Mouse (Mus musculus): ENCODE measurements around the gene Lsm3. TPM values are rescaled to one million over a fixed set of nuclear protein-coding genes. Genes with fewer than 3 reads are reported as not detected.

The Lsm3 gene
- polyA plus RNA-seq, 1 experiment from 2014 or later = 379 TPM

DNA sequence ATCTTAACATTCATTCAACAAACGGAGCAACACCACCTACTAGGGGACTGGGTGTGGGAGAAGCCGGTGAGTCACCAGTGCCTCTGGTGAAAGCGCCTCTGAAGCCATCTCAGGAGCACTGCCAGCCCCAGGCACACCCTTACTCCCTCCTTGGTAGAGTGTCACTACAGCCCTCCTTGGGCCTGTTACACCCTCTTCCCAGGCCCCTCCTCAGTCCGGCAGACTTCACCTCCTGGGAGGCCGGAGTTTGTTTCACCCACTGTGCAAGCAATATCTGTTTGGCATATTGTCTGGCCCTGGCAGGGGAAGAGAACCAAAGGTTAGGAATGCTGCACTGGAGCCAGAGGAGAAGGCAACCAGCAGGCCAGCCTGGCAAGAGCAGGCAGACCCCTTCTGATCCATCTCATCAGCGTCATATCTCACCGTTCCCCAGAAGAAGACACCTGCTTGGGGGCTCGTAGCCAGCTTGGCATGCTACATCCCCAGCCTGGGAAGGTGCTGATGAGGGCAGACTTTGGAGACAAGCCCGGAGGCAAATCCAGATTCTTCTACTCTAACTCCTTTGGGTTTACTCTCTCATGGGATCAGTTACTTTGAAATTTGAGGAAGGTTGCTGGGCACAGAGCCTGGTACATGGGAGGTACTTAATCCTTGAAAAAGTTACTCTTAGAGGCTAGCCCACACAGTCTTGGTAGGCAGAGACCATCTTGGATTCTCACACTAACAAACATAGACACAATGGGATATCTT, 41.1 kb upstream of the Lsm3 start:
- ATAC-seq (replicated peaks; ENCODE audit: insufficient number of reproducible peaks, low FRiP score, low TSS enrichment, low read depth) (no peak), DNase-seq (ENCODE audit: low spot score) (no peak)
- Histone ChIP-seq H3K9me3 (replicated peaks; ENCODE audit: control insufficient read depth, low read length) (no peaks in the 10 kb centered on the region), H3K27me3 (ENCODE audit: control insufficient read depth, insufficient read depth, low read length) (no peaks in the 10 kb centered on the region), H3K4me1 (ENCODE audit: control insufficient read depth, insufficient read depth, low read length) (no peaks in the 10 kb centered on the region), H3K9ac (replicated peaks; ENCODE audit: low read length) (peak overlapping the region; percentile 83), H3K27ac (replicated peaks; ENCODE audit: low read depth, low read length) (no peak overlapping the region), H3K4me2 (ENCODE audit: low read depth, low read length) (peak overlapping the region; percentile 70), H3K36me3 (replicated peaks; ENCODE audit: control insufficient read depth, insufficient read depth, low read depth, low read length) (no peaks in the 10 kb centered on the region; the same call in 1 of the 2 replicates), H3K4me3 (ENCODE audit: low read depth, low read length) (peak overlapping the region; percentile 78)
- WGBS = 57% methylated on average over 9 of the region's 9 CpGs

DNA sequence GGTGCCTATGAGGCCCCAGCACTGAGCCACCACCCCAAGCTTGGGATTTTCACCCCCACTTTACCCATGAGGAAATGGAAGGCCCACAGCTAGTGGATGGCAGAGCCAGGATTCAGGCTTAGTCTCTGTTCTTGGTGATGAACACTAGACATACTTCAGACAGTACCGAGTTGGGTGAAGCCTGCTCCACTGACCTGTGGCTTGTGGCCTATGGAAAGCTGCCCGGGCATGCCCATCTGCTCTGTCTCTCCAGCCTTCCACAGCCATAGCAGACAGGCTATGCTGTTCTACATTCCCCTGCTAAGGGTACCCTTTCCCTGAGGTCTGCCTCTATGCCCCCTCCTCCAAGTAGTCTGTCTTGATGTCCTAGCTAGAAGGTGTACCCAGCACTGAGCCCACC, 39.2 kb upstream of the Lsm3 start:
- Histone ChIP-seq H3K4me1 (ENCODE audit: control insufficient read depth, insufficient read depth, low read length) (no peaks in the 10 kb centered on the region), H3K27ac (replicated peaks; ENCODE audit: low read depth, low read length) (no peak overlapping the region), H3K9ac (replicated peaks; ENCODE audit: low read length) (no peak overlapping the region), H3K4me3 (ENCODE audit: low read depth, low read length) (no peak overlapping the region), H3K27me3 (ENCODE audit: control insufficient read depth, insufficient read depth, low read length) (no peaks in the 10 kb centered on the region), H3K4me2 (ENCODE audit: low read depth, low read length) (no peak overlapping the region), H3K9me3 (replicated peaks; ENCODE audit: control insufficient read depth, low read length) (no peaks in the 10 kb centered on the region), H3K36me3 (replicated peaks; ENCODE audit: control insufficient read depth, insufficient read depth, low read depth, low read length) (peaks cover 6% of the 10 kb centered on the region)
- 91% methylated on average over 2 of the region's 2 CpGs for WGBS
- DNase-seq (ENCODE audit: low spot score) (no peak), ATAC-seq (replicated peaks; ENCODE audit: insufficient number of reproducible peaks, low FRiP score, low TSS enrichment, low read depth) (no peak)

DNA sequence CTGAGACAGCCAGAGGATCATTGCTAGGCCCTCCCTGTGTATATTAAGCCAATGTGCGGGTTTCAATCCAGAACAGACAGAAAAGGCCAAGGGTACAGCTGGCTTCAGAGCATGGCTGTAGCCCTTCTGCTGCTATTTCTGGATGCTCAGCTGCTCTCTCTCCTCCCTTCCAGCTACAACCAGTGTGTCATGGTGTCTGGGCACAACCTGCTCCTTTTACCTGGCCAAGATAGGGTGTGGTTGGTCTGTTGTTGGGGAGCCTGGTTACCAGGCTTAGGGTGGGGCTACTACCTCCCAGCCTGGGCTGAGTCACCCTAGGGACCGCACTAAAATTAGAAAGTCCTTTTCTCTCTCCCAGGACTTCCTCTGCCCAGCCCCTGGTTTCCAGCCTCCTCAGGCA, 32.4 kb upstream of the Lsm3 start:
- Histone ChIP-seq H3K4me3 (ENCODE audit: low read depth, low read length) (no peak overlapping the region), H3K4me1 (ENCODE audit: control insufficient read depth, insufficient read depth, low read length) (no peaks in the 10 kb centered on the region), H3K4me2 (ENCODE audit: low read depth, low read length) (no peak overlapping the region), H3K27ac (replicated peaks; ENCODE audit: low read depth, low read length) (no peak overlapping the region), H3K9ac (replicated peaks; ENCODE audit: low read length) (no peak overlapping the region), H3K36me3 (replicated peaks; ENCODE audit: control insufficient read depth, insufficient read depth, low read depth, low read length) (peaks cover 25% of the 10 kb centered on the region), H3K9me3 (replicated peaks; ENCODE audit: control insufficient read depth, low read length) (no peaks in the 10 kb centered on the region), H3K27me3 (ENCODE audit: control insufficient read depth, insufficient read depth, low read length) (no peaks in the 10 kb centered on the region)
- 95% methylated on average over 2 of the region's 2 CpGs for WGBS
- DNase-seq (ENCODE audit: low spot score) (no peak), ATAC-seq (replicated peaks; ENCODE audit: insufficient number of reproducible peaks, low FRiP score, low TSS enrichment, low read depth) (no peak)

DNA sequence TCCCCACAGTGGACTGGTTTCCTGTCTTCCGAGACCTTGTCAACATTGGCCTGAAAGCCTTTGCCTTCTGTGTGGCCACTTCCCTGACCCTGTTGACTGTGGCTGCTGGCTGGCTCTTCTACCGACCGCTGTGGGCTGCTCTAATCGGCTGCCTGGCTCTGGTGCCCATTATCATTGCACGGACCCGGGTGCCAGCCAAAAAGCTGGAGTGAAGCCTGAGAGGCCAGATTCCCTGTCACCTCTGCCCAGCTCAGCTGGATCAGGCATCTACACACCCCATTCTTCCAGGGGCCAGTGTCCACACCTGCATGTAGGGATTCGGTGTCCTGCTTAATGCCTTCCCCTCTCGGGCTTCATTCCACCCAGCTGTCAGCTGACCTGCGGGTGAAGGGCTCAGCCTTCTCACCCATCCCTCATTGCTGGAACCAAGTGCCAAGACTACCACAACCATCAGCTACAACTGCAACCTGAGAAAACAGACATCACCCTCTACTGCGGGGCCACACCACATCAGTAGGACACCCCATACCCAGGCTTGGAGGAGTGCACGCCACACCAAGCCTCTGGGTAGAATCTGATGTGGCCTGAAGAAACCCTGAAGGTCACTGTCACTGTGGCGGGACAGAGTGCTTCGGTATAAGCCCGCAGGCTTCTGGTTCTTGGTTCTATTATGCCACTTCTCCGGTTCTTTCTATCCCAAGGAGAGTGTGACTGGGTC, 28.8 kb upstream of the Lsm3 start:
- DNase-seq (ENCODE audit: low spot score) = no peak
- WGBS = 92% methylated on average over 15 of the region's 15 CpGs

DNA sequence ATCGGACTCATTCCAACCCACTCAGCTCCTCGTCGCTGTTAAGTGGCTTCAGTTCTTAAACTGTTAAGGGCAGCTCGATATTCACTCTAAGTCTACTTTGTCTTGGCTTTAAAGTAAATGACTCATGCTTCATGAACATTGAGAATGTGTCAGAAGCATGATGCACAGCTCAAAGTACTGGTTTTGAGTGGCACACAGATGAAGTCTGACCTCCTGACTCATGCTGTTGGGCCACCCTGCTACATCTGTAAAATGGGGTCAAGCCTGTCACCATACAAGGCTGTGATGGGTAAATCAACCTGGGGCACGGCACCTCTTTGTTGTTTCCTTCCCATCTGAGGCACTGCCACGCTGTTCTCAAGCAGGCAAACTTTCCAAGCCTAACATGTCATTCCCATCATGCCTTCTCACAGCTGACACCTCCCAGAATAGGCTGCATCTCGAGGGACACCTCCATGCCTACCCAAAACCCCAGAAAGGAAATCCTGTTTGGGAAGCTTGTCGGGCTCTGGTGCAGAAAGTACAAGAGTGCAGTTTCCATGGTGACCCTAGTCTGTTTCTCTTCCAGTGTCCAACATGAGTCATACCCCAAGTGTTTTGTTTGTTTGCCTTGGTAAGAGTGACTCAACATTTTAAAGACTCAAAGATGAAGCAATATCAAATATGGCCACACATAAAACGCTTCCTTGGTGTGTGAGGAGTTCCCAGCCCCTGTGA, 27.1 kb upstream of the Lsm3 start:
- DNase-seq (ENCODE audit: low spot score) (peak; percentile 5), ATAC-seq (replicated peaks; ENCODE audit: insufficient number of reproducible peaks, low FRiP score, low TSS enrichment, low read depth) (no peak)
- WGBS = 82% methylated on average over 9 of the region's 9 CpGs

More for the DNA sequence above, 28.8 kb upstream of the Lsm3 start:
- Histone ChIP-seq H3K27me3 (ENCODE audit: control insufficient read depth, insufficient read depth, low read length) (no peaks in the 10 kb centered on the region), H3K4me2 (ENCODE audit: low read depth, low read length) (no peak overlapping the region), H3K4me1 (ENCODE audit: control insufficient read depth, insufficient read depth, low read length) (no peaks in the 10 kb centered on the region), H3K27ac (replicated peaks; ENCODE audit: low read depth, low read length) (no peak overlapping the region), H3K9me3 (replicated peaks; ENCODE audit: control insufficient read depth, low read length) (no peaks in the 10 kb centered on the region), H3K36me3 (replicated peaks; ENCODE audit: control insufficient read depth, insufficient read depth, low read depth, low read length) (peaks cover 18% of the 10 kb centered on the region), H3K4me3 (ENCODE audit: low read depth, low read length) (no peak overlapping the region), H3K9ac (replicated peaks; ENCODE audit: low read length) (no peak overlapping the region)
- no peak for ATAC-seq (replicated peaks; ENCODE audit: insufficient number of reproducible peaks, low FRiP score, low TSS enrichment, low read depth)

DNA sequence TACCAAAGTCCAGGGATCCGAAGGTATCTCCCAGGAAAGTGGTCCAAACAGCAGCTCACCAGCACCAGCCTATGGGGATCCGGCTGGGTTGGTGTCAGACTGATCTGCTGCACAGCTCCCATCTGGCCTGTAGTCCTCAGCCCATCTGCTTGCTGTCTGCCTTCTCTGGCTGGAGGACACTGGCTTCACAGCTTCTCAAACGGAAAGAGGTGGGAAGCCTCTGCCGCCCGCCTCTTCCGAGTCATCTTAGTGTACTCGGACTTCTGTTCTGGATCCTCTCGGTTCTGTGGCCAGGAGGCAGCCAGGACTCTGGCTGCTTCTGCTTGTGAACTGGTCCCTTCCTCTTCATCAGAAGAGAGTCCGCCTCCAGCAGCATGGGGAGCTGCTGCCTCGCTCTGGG, 25.9 kb upstream of the Lsm3 start:
- ATAC-seq (replicated peaks; ENCODE audit: insufficient number of reproducible peaks, low FRiP score, low TSS enrichment, low read depth) (no peak), DNase-seq (ENCODE audit: low spot score) (no peak)
- Histone ChIP-seq H3K36me3 (replicated peaks; ENCODE audit: control insufficient read depth, insufficient read depth, low read depth, low read length) (peaks cover 9% of the 10 kb centered on the region), H3K9me3 (replicated peaks; ENCODE audit: control insufficient read depth, low read length) (no peaks in the 10 kb centered on the region), H3K4me3 (ENCODE audit: low read depth, low read length) (no peak overlapping the region), H3K4me1 (ENCODE audit: control insufficient read depth, insufficient read depth, low read length) (no peaks in the 10 kb centered on the region), H3K4me2 (ENCODE audit: low read depth, low read length) (no peak overlapping the region), H3K9ac (replicated peaks; ENCODE audit: low read length) (no peak overlapping the region), H3K27ac (replicated peaks; ENCODE audit: low read depth, low read length) (no peak overlapping the region), H3K27me3 (ENCODE audit: control insufficient read depth, insufficient read depth, low read length) (no peaks in the 10 kb centered on the region)
- WGBS = 87% methylated on average over 10 of the region's 10 CpGs

More for the DNA sequence above, 27.1 kb upstream of the Lsm3 start:
- Histone ChIP-seq H3K27ac (replicated peaks; ENCODE audit: low read depth, low read length) (no peak overlapping the region), H3K27me3 (ENCODE audit: control insufficient read depth, insufficient read depth, low read length) (no peaks in the 10 kb centered on the region), H3K36me3 (replicated peaks; ENCODE audit: control insufficient read depth, insufficient read depth, low read depth, low read length) (peaks cover 16% of the 10 kb centered on the region), H3K4me1 (ENCODE audit: control insufficient read depth, insufficient read depth, low read length) (no peaks in the 10 kb centered on the region), H3K4me3 (ENCODE audit: low read depth, low read length) (no peak overlapping the region), H3K4me2 (ENCODE audit: low read depth, low read length) (no peak overlapping the region), H3K9ac (replicated peaks; ENCODE audit: low read length) (no peak overlapping the region), H3K9me3 (replicated peaks; ENCODE audit: control insufficient read depth, low read length) (no peaks in the 10 kb centered on the region)

DNA sequence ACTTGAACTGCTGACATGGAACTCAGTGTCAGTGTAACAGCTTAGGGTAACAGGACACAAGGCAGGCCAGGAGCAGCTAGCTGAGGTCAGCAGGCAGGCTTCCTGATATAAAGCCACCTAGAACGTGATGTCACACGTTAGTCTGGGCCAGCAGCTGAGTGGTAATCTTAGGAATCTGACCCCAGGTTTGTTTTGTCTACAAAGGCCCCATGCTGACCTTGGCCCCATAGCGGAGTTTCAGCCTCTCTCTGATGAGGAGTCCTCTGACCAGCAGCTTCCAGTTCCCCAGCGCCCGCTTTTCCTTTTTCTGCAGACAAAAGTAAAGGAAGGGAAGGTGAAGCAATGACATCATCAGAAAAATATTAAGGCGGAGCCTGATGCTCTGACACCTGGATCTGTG, 24.7 kb upstream of the Lsm3 start:
- no peak overlapping the region for H3K4me3 ChIP-seq (ENCODE audit: low read depth, low read length)
- no peak overlapping the region for H3K9ac ChIP-seq (replicated peaks; ENCODE audit: low read length)
- DNase-seq (ENCODE audit: low spot score) = no peak
- H3K9me3 ChIP-seq (replicated peaks; ENCODE audit: control insufficient read depth, low read length) = no peaks in the 10 kb centered on the region
- no peak for ATAC-seq (replicated peaks; ENCODE audit: insufficient number of reproducible peaks, low FRiP score, low TSS enrichment, low read depth)
- no peaks in the 10 kb centered on the region for H3K27me3 ChIP-seq (ENCODE audit: control insufficient read depth, insufficient read depth, low read length)
- H3K4me1 ChIP-seq (ENCODE audit: control insufficient read depth, insufficient read depth, low read length) = no peaks in the 10 kb centered on the region
- no peak overlapping the region for H3K4me2 ChIP-seq (ENCODE audit: low read depth, low read length)
- 68% methylated on average over 6 of the region's 6 CpGs for WGBS
- H3K27ac ChIP-seq (replicated peaks; ENCODE audit: low read depth, low read length) = no peak overlapping the region
- peaks cover 6% of the 10 kb centered on the region for H3K36me3 ChIP-seq (replicated peaks; ENCODE audit: control insufficient read depth, insufficient read depth, low read depth, low read length)

DNA sequence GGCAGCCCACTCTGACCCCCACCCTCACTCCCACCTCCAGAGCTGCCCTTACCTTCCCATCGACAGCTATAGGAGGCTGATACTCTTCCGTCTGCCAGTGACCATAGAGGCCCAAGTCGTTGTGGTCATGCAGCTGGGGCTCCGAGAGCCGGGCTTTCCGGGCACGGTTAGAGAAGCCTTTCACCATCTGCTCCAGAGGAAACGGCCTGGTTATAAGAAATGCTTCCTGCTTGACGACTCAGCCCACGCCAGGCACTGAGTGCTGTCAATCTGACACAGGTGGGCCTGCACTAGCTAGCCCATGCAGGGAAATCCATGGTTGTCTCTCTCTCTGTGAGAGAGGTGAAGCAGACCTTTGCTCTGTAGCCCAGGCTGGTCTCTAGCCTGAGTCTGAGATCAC, 22.7 kb upstream of the Lsm3 start:
- Histone ChIP-seq H3K4me3 (ENCODE audit: low read depth, low read length) (no peak overlapping the region), H3K9me3 (replicated peaks; ENCODE audit: control insufficient read depth, low read length) (no peaks in the 10 kb centered on the region), H3K27ac (replicated peaks; ENCODE audit: low read depth, low read length) (no peak overlapping the region), H3K9ac (replicated peaks; ENCODE audit: low read length) (no peak overlapping the region), H3K36me3 (replicated peaks; ENCODE audit: control insufficient read depth, insufficient read depth, low read depth, low read length) (no peaks in the 10 kb centered on the region; the same call in none of the 2 replicates), H3K4me1 (ENCODE audit: control insufficient read depth, insufficient read depth, low read length) (no peaks in the 10 kb centered on the region), H3K4me2 (ENCODE audit: low read depth, low read length) (no peak overlapping the region), H3K27me3 (ENCODE audit: control insufficient read depth, insufficient read depth, low read length) (no peaks in the 10 kb centered on the region)
- DNase-seq (ENCODE audit: low spot score) = no peak
- 90% methylated on average over 10 of the region's 10 CpGs for WGBS
- no peak for ATAC-seq (replicated peaks; ENCODE audit: insufficient number of reproducible peaks, low FRiP score, low TSS enrichment, low read depth)

Measured in embryonic facial prominence, embryonic 11.5 days (tissue).